Mouse (Mus musculus): ENCODE results near the gene Pih1d1. TPM values are rescaled to one million over a fixed set of nuclear protein-coding genes. Genes with fewer than 3 reads are reported as not detected.

Pih1d1 gene
- polyA plus RNA-seq, 1 experiment from 2014 or later, result 68.2 TPM

GRCm38 (mm10) chr7:45135993-45136567 lies 18.0 kb upstream of the Pih1d1 start, which contains the start of the genes Gm45713 and Flt3l:
Gene Gm45713 (minus strand): TSS chr7:45136231.
Gene Flt3l (minus strand): TSS chr7:45136432.
- ChIA-PET POLR2A (interaction anchor here (0.7 kb wide), 1 partner anchor 120 kb away, joined by 3 read pairs; the partner anchor contains the start of gene Scaf1), CTCF (interaction anchor here (1.1 to 2.8 kb wide), 5 partner anchors 11 to 55 kb away, joined by 3 to 10 read pairs (median 4); partner anchors contain the start of genes Aldh16a1, Pih1d1 and Rps11)
- no peak for TF ChIP-seq CTCF (IDR thresholded peaks at IDR 0.05)
- in situ Hi-C loops (cut with MboI; ENCODE audit: low pct_unique_long_range_greater_than_20kb), result no loop called here
- no peaks in the 10 kb centered on the region for H3K27me3 ChIP-seq
- DNase-seq (ENCODE audit: low read depth, low spot score) (no peak), ATAC-seq (peak; percentile 79)

- no peaks in the 10 kb centered on the region for H3K27me3 ChIP-seq
- no peak for ATAC-seq
- CTCF ChIA-PET, result interaction anchor here (1.3 to 2.8 kb wide), 4 partner anchors 14 to 57 kb away, joined by 4 to 10 read pairs (median 6); partner anchors contain the start of genes Aldh16a1, Pih1d1 and Rps11
- in situ Hi-C loops (cut with MboI; ENCODE audit: low pct_unique_long_range_greater_than_20kb), result no loop called here
- POLR2A ChIA-PET, result no interaction called here
- TF ChIP-seq CTCF (IDR thresholded peaks at IDR 0.05), result no peak
- no peak for DNase-seq (ENCODE audit: low read depth, low spot score)
These were observed 16.7 kb upstream of the Pih1d1 start for GRCm38 (mm10) chr7:45137171-45138006.

GRCm38 (mm10) chr7:45138403-45138802 lies 15.7 kb upstream of the Pih1d1 start:
- no peak for ATAC-seq
- TF ChIP-seq CTCF (IDR thresholded peaks at IDR 0.05), result no peak
- no peak for DNase-seq (ENCODE audit: low read depth, low spot score)
- CTCF ChIA-PET, result interaction anchor here (1.5 to 2.8 kb wide), 2 partner anchors 13 to 15 kb away, joined by 4 to 10 read pairs; partner anchors contain the start of genes Aldh16a1 and Pih1d1
- in situ Hi-C loops (cut with MboI; ENCODE audit: low pct_unique_long_range_greater_than_20kb), result no loop called here
- H3K27me3 ChIP-seq, result no peaks in the 10 kb centered on the region
- POLR2A ChIA-PET, result no interaction called here

- TF ChIP-seq CTCF (IDR thresholded peaks at IDR 0.05), result no peak
- in situ Hi-C loops (cut with MboI; ENCODE audit: low pct_unique_long_range_greater_than_20kb), result no loop called here
- H3K27me3 ChIP-seq, result no peaks in the 10 kb centered on the region
- ChIA-PET CTCF (no interaction called here), POLR2A (no interaction called here)
- ATAC-seq, result no peak
- DNase-seq (ENCODE audit: low read depth, low spot score), result no peak
These were observed 14.0 kb upstream of the Pih1d1 start for GRCm38 (mm10) chr7:45139904-45140723.

GRCm38 (mm10) chr7:45141319-45141718 lies 12.8 kb upstream of the Pih1d1 start:
- no peak for ATAC-seq
- in situ Hi-C loops (cut with MboI; ENCODE audit: low pct_unique_long_range_greater_than_20kb), result no loop called here
- DNase-seq (ENCODE audit: low read depth, low spot score), result no peak
- ChIA-PET POLR2A (no interaction called here), CTCF (no interaction called here)
- no peaks in the 10 kb centered on the region for H3K27me3 ChIP-seq
- TF ChIP-seq CTCF (IDR thresholded peaks at IDR 0.05), result no peak

GRCm38 (mm10) chr7:45141914-45142313 lies 12.2 kb upstream of the Pih1d1 start:
- in situ Hi-C loops (cut with MboI; ENCODE audit: low pct_unique_long_range_greater_than_20kb), result no loop called here
- TF ChIP-seq CTCF (IDR thresholded peaks at IDR 0.05), result no peak
- ChIA-PET POLR2A (no interaction called here), CTCF (no interaction called here)
- no peaks in the 10 kb centered on the region for H3K27me3 ChIP-seq
- ATAC-seq (no peak), DNase-seq (ENCODE audit: low read depth, low spot score) (no peak)

- POLR2A ChIA-PET, result no interaction called here
- DNase-seq (ENCODE audit: low read depth, low spot score) (no peak), ATAC-seq (no peak)
- no peaks in the 10 kb centered on the region for H3K27me3 ChIP-seq
- no peak for TF ChIP-seq CTCF (IDR thresholded peaks at IDR 0.05)
- CTCF ChIA-PET, result interaction anchor here (1.3 kb wide), 1 partner anchor 76 kb away, joined by 3 read pairs; no protein-coding TSS in a partner anchor
- in situ Hi-C loops (cut with MboI; ENCODE audit: low pct_unique_long_range_greater_than_20kb), result no loop called here
These were observed 9.5 kb upstream of the Pih1d1 start for GRCm38 (mm10) chr7:45144368-45145174.

GRCm38 (mm10) chr7:45145460-45145859 lies 8.6 kb upstream of the Pih1d1 start:
- TF ChIP-seq CTCF (IDR thresholded peaks at IDR 0.05), result no peak
- no peaks in the 10 kb centered on the region for H3K27me3 ChIP-seq
- ChIA-PET CTCF (no interaction called here), POLR2A (no interaction called here)
- ATAC-seq, result no peak
- in situ Hi-C loops (cut with MboI; ENCODE audit: low pct_unique_long_range_greater_than_20kb), result no loop called here
- DNase-seq (ENCODE audit: low read depth, low spot score), result no peak

GRCm38 (mm10) chr7:45147267-45147666 lies 6.8 kb upstream of the Pih1d1 start:
- ChIA-PET POLR2A (no interaction called here), CTCF (interaction anchor here (1.5 kb wide), 1 partner anchor 11 kb away, joined by 4 read pairs; the partner anchor contains the start of genes Flt3l and Gm45713)
- H3K27me3 ChIP-seq, result no peaks in the 10 kb centered on the region
- no peak for ATAC-seq
- in situ Hi-C loops (cut with MboI; ENCODE audit: low pct_unique_long_range_greater_than_20kb), result no loop called here
- no peak for TF ChIP-seq CTCF (IDR thresholded peaks at IDR 0.05)
- no peak for DNase-seq (ENCODE audit: low read depth, low spot score)

- in situ Hi-C loops (cut with MboI; ENCODE audit: low pct_unique_long_range_greater_than_20kb), result no loop called here
- no peaks in the 10 kb centered on the region for H3K27me3 ChIP-seq
- TF ChIP-seq CTCF (IDR thresholded peaks at IDR 0.05), result no peak
- ATAC-seq (no peak), DNase-seq (ENCODE audit: low read depth, low spot score) (no peak)
- ChIA-PET CTCF (no interaction called here), POLR2A (interaction anchor here (0.5 kb wide), 1 partner anchor 173 kb away, joined by 3 read pairs; no protein-coding TSS in a partner anchor)
These were observed 6.2 kb upstream of the Pih1d1 start for GRCm38 (mm10) chr7:45147899-45148298.

All from Patski (cell line).